Mouse (Mus musculus): ENCODE measurements around the gene Il12b.

Il12b gene

DNA sequence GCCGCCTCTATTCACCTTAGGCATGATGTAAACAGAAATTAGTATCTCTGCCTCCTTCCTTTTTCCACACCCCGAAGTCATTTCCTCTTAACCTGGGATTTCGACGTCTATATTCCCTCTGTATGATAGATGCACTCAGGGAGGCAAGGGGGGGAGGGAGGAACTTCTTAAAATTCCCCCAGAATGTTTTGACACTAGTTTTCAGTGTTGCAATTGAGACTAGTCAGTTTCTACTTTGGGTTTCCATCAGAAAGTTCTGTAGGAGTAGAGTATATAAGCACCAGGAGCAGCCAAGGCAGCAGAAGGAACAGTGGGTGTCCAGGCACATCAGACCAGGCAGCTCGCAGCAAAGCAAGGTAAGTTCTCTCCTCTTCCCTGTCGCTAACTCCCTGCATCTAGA lies at the start of gene Il12b:
Il12b (plus strand) TSS at position 301 of the 400 bp plus-strand sequence.
- no peak for DNase-seq (ENCODE audit: low read depth, low spot score)

DNA sequence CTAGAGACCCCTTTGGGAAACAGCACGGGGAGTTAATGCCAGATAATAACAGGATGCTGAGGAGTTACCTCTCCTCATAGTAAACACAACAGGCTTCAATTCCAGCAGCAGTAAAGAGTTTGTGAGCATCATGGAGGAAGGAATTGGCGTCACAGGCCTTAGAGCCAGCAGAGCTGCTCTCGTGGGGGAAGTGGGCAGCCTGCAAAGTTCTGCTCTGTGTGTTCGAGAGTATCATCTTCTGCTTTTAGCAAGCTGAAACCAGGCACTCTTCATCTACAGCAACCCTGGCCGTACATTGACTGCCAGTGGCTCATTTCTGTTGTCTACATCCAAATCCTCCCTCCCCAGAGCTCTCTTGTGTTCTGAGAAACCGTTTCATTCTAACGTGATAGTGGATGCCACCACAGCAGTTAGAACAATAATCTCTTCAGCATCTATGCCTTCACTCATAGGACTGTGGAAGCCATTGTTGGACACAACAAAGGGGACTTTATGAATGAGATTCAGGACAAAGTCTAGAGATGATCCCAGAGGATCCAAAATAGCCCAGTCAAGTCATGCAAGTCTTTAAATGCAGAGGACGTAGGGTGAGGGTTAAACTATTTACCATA lies 44.9 kb upstream of the Il12b start:
- no peak for DNase-seq (ENCODE audit: low read depth, low spot score)

DNA sequence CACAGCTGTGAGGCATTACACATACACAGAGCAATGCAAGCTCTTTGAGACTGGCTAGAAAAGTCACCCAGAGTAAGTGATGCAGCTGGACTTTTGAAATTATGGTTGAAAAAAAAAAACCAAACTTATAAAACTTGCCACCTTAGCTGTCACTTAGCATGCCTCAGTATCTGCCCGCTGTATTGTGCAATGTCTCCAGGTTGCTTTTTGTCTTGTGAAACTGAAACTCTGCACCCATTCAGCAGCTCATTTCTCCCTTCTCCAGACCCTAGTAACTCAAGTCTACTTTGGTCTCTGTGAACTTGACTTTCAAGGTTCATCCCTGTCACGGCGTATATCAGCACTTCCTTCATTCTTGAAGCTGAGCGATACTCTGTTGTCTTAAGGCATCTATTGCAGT lies 43.7 kb upstream of the Il12b start:
- DNase-seq (ENCODE audit: low read depth, low spot score) = no peak

DNA sequence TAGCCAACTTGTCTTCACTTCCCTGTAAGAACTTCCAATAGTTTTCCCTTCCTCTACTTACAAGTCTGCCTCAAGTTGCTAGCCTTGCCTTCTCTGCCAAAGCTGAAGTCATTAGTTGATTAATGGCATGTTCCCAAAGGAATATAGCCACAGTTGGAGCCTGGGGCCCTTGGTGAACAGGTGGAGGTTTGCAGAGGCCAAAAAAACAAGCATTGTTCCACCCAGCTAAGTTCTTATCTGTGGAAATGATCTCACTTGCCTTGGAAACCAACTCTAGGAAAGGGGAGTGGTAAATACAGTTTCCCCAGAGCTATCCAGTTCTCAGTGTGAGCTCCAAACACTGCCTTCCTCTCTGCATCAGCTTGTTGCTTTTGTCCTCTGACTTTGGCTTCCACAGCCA lies 35.3 kb upstream of the Il12b start:
- no peak for DNase-seq (ENCODE audit: low read depth, low spot score)

DNA sequence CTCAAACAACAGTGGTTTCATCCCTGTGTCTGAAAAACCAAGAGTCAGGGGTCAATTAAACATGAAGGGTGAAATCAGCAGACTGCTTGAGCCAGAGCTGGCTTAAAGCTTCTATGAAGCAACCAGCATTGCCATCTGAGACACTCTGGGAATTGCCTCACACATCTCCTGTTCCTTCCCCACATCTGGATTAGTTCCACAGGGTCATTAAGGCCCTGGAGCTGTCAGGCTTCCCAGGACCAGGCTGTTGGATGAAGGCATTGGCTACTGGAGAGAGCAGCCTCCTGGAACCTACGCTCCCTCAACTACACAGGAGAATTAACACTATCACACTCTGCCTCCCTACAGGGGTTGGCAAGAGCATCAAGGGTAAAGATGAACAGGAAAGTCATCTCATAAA lies 32.2 kb upstream of the Il12b start:
- DNase-seq (ENCODE audit: low read depth, low spot score) = no peak

DNA sequence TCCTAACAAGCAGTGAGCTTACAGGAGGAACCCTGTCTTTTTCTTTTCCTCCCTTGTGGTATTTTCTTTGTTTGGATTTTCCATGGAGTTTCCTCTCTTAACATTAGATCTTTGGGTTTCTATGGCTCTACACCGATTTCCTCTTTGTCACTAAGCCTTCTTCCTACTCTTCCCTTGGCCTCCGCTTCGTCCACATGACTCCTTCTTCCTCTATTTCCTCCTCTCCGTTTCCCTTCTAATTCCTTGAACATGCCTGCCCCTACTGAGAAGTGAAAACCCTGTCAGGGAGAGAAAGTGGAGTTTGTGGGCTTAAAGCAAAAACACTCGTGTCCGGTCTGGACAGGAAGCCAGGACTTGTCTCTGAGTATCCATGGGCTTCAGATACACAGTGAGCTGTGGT lies 27.0 kb upstream of the Il12b start:
- DNase-seq (ENCODE audit: low read depth, low spot score) = no peak

DNA sequence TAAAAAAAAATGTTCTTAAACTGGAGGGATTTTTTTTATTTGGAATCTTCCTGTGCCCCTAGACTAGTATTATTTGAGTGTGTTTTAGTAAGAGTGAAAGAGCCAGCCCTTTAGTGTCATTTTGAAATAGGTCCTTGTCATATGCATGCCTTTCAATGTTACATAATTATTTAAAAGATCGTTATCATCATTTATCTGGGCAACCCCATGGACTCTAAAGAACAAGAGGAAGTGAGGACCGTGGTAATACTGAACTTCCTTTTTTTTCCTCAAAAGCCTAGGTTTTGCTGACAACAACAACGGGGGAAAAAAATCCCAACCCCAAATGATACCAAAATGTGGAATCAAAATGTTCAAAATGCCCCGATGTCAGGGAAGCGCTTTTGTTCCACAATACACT lies 22.0 kb upstream of the Il12b start:
- no peak for DNase-seq (ENCODE audit: low read depth, low spot score)

DNA sequence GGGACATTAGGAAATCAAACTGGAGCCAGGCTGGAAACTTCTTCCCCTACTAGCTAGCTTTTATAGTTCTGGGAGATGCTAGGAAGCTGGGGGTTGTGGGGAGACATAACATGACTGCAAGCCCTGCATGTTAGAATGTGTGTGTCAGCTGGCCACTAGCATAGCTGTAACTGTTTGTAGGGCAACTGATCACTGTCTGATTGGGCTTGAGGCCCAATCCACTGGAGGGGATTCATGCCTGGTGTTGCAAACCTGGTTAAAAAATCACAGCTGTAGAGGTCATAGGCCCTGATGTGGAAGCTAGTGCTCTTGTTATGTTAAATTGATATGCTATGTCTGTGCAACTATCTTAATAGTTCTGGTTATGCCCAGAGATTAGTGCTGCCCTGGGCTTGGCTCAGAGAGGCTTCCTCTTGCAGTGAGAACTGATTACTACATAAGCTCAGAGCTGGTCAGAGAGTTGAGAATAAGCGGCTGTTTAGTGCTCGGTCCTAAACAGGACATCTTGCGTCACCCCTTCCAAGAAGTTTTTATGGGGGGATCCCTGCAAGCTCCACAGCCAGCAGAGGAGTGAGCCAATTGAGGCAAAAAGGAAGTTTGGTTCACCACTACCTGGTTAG lies 19.3 kb upstream of the Il12b start:
- no peak for DNase-seq (ENCODE audit: low read depth, low spot score)

DNA sequence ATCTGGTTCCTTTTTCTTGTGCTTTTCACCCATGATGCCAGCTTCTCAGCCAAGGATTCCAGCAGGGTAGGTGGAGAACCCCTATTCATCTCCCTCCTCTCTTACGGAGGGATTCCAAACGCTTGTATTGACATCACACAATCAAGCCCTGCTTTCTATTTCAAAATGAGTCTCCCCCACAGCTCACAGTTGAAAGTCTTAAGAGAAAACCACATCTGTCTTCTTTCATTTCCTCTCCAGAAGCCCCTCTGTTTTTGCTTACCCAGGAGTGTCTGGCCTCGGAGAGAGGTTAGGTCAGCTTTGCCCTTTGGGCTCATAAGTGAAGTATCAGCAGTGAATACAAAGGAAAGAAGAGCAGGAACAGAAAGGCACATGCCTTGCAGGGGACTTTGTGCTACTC lies 17.7 kb upstream of the Il12b start:
- DNase-seq (ENCODE audit: low read depth, low spot score) = no peak

DNA sequence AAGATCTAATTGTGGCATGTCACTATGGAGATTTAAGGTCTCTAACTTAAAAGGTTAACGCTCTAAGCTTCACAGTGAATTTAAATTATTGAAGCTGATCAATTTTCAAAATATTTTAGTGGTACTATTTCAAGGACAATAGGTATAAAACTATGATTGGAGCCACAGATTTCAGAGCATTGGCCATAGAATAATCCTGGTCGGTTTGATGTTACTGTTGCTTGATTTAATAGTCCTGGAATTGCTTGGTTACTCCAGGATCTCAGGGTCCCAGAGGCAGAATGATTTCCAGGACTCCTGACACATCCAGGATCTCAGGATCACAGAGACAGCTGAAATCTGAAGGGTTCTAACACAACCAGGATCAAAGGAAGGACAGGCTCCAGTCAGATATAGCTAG lies 12.8 kb upstream of the Il12b start:
- DNase-seq (ENCODE audit: low read depth, low spot score) = no peak

DNA sequence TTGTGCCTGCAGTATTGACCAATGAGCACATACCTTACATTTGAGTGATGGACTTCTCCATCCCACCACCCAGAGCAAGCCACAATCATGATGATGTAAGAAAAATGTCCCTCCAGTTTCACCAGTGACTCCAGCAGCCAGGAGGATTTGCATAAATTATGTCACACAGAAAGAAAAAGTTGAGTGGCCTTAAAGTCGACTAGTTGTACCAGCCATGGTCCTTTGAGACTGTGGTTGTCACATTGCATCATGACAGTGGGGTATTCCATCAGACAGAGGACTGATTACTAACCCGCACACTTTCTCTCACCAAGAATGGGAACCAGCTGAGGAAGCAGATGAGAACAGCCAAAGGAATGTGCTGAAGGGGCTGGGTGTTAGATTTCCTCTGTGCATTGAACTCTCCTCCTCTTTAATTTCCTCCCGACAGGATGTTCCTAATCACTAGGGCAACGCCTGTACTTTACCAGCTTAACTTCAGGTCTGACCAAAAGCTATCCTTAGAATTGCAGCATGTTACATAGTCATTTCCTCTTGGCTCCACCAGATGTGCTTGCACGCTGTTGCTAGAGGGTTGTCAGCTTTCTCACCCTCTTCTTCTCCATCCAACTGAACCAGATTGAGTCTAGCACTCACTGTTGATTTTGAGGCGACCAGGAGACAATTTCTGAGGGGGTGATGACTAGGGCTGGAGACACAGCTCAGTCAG lies 9.7 kb upstream of the Il12b start:
- DNase-seq (ENCODE audit: low read depth, low spot score) = no peak

DNA sequence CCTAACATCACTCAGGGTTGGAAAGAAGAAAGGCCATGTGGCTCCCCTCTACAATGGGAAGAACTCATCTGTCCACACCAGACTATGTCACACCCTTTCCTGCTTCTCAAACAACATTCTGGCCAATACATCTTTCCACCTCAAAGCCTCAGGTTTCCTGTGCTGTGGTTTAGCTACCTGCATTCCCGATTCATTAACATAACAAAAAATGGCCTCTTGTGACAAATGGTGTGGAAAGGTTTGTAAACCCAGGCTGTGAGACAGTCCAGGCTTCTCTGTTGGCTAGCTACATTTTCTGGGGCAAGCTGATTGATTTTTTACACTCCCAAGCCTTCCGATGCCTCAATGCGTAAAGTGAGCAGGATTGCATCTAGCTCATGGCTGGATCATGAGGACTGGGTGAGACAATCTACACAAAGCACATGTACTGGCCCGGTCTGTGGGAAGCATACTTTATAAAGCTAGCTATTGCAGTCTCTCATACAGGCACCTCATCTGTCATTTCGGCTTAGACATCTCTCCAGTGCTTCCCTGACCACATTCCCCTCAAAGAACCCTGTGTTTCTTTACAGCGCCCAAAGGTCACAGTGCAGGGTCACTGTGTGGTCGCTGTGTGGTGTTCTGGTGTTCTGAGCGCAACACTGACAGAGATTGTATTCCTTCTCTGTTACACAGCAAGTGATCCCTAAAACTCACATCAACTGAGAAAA lies 6.6 kb upstream of the Il12b start:
- peak; percentile 44 for DNase-seq (ENCODE audit: low read depth, low spot score)

DNA sequence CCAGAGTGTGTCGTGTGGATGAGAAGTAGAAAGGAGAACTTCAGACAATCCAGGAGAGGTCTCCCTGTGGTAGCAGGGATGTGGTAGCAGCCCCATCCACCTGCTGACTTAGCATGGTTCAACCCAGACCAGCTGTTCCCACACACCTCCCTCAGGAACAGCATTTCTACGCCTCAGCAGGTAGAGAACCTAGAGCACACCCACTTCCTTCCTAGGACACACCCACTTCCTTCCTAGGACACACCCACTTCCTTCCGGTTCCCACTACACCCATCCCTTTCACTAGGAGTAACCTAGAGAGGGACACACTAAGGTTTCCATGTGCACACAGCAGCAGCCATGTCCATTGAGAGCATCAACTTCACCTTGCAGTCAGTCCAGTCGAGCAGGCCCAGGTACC lies 4.5 kb upstream of the Il12b start:
- peak; percentile 12 for DNase-seq (ENCODE audit: low read depth, low spot score)

DNA sequence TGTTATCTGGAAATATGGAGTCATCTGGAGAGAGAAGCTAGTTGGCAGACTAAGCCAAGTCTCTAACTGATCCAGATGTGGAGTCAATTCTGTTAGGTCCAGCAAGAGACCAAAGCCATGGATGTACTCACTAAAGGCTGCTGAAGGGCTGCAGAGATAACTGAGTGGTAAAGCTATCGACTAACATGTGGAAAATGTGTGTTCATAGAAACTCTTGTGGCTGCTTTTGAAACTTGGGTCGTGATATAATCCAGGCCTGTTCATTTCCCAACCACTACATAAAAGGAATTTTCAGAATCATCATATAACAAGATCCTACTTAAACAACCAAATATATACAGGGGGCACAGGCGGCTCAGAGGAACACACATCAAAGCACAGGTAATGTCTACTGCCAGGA lies 2.3 kb upstream of the Il12b start:
- no peak for DNase-seq (ENCODE audit: low read depth, low spot score)

DNA sequence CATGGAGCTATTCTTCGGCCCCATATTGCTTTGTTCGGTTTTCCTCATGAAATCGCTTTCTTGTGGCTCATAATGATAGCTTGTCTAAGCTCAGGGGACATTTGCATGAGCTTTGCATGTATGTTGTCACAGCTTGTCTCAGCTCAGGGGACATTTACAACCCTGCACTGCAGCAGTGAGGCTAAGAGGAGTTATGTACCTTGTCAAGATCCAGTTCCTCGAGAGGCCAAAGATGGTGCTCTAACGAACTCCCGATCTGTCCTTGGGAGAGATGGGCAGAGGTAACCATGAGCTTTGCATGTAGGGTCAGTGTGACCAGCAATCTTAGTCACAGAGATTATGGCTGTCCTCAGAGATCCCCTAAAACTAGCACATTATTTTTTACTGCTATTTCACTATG lies 1.5 kb upstream of the Il12b start:
- peak; percentile 8 for DNase-seq (ENCODE audit: low read depth, low spot score)

DNA sequence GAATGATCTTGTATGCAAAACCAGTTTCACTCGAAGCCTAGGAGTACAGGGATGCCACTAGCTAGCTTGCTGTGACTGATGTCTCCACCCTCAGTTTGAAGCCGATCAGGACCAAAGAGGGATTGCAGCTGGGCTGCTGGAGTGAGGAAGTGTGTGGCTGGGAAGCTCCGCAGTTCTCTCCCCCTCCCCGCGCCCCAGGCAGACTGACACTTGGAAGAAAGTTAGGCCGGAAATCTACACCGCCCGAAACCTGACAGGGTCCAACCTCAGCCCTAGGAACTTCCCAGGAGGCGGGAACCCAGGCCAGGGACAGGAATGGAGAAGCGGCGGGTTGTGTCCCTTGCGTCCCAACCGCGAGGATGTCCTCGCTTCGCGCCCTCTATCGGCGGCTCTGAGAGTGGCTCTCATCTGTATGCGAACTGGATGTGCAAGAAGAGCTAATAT lies 1.1 kb upstream of the Il12b start:
- DNase-seq (ENCODE audit: low read depth, low spot score) = peak; percentile 78

DNA sequence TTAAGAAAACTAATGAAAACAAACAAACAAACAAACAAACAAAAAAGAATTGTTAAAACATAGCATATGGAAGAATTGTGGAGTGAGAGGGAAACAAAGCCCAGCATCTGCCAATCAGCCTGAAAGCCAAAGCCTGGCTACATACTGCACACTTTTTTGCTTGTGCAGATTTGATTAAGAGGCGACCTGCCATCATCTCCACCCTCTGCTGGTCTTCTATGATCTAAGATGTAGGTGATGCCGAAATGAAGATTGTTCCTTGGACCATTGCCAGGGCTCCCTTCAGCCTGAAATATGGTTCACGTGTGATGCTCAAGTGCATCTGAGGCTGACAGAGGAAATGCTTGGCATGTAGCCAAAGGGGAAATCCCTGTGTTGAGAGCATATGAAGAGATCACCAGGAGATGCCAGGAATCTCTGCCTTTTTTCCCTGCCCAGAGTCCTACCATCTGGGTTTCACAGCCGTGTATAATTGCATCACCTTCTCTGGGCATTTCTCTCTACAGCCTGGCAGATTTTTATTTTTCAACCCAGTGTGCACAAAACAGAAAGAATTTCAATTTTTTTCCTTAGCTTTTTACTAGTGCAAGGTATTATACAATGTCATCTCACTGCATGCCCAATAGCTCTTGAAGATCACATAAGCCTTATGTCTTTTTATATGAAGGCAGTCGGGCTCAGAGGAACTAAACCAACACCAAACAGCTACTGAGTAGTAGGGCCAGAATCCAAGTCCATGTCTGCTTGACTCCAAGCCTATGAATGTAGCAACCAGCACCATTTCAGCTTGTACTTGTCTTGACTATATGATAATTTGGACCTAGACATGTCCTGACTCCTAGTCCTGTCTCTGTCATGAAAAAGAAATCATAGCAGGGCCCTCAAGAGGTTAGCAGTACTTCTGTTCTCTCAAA lies 2.0 kb downstream of the Il12b start:
- no peak for DNase-seq (ENCODE audit: low read depth, low spot score)

DNA sequence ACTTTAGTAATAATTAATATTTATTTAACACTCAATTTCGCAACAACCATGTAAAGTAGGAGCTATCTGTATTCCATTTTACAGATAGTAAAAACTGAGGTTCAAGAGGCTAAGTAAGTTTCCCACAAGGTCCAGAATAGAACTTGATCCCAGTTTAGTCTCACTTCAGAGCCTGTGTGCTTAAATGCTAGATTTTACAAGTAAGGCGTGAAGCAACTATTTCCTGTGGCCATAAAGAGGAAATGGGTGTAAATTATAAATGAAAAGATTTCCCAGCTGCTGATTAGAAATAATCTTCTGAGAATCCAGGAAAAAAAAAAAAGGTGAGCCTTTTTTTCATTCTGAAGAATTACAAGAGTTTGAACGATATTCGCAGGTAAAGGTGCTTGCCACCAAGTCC lies 5.2 kb downstream of the Il12b start:
- DNase-seq (ENCODE audit: low read depth, low spot score) = no peak

DNA sequence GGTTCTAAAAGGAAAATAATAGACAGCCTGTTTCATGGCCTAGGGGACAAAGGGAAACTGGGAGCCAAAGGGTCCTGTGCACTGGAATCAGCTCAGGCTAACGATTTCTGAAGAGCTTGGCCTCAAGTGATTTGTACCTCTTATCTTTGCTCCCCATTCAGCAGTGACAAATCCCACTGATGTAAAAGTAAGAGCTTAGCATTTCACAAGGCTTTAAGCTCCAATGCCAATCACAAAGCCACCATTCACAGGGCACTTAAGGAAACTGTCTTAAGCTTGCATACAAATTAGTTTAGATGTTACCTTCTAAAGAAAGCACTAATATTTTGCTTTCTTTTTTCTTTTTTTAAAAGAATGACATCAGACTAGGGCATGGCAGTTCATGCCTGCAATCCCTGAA lies 6.1 kb downstream of the Il12b start:
- no peak for DNase-seq (ENCODE audit: low read depth, low spot score)

DNA sequence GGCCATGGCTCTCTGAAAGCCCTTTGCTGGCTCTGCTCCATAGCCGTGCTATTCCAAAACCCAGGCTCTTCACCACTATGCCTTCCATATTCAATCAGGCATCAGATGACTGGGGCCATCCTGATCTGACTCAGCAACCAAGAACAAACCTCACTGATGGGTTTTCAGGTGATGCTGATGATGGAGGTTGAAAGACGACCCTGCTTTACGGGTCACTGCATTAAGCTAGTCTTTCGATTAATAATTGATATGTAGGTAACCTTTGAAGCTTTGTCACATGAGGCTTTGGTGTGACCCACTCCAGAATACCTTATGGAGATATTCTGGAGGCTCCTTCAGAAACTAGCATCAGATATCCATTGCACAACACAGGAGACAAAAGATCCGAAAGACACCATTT lies 6.6 kb downstream of the Il12b start:
- no peak for DNase-seq (ENCODE audit: low read depth, low spot score)

DNA sequence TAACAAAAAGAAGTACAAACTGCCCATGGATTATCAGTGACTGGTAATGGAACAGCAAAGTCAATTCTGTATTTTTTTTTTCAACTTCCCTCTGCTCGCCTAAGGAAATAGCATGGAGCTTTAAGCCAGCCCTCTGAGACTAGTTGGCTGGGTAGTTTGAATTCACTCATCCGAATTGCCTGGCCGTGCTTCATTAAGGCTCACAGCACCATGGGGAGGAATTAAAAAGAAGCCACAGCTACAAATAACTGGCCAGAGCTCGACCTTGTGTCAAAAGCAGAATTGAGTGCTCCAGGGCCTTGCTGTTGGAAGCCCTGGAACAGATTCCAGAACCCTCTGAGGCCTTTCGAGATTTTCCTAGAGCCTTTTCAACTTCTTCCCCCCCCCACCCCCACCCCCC lies 8.8 kb downstream of the Il12b start:
- no peak for DNase-seq (ENCODE audit: low read depth, low spot score)

DNA sequence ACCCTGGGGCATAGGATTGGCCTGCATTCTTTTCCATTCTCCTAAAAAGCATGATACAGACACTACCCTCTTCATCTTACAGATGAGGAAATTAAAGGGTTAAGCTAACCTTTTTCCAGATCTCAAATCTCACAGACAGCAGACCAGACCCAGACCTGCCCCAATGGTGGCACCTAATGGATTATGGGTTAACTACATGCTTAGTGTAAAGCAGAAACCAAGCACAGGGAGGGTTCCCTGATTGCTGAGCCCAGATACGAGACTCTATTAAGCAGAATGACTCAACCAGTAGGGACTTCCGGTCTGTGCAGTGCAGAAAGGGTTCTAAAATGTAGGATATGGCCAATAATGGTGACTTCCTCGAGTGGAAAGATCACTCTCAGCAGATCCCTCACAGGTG lies 10.6 kb downstream of the Il12b start:
- no peak for DNase-seq (ENCODE audit: low read depth, low spot score)
